Mouse (Mus musculus) bone marrow macrophage, adult 2 months (primary cell): ENCODE results near the gene Nmrk1.

Source experiments
- CTCF ChIP-seq: IDR thresholded peaks from 2 replicates; pipeline ENCODE4 v1.5.1; 2012; ENCODE audit warnings: low read depth, mild to moderate bottlenecking, low read length, moderate library complexity
- POLR2A ChIP-seq: IDR thresholded peaks from 2 replicates; pipeline ENCODE4 v1.6.1; 2012; ENCODE audit warnings: mild to moderate bottlenecking, low read depth, low read length, borderline replicate concordance

DNA sequence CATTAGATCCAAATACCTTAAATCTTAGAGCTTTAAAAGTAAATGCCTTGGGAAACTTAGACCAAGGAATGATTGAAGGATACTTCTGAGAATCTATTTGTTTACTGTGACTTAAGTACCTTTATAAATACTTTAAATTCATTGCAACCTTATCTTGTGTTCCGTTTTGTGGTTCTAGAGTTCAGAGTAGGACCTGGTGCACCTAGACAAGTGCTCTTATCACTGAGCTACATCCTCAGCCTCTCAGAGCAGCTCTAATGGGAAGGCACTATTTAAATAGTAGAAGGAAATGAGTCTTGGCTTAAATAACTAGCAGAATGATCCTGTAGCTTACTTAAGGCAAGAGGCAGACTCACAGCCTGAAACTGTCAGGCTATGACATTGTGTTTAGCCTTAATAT lies 63.8 kb downstream of the Nmrk1 start:
- TF ChIP-seq POLR2A, result no peak
- no peak for TF ChIP-seq CTCF
